Mouse (Mus musculus) gastrocnemius, adult 2 months (tissue): ENCODE data around the gene Gnb2. TPM values are rescaled to one million over a fixed set of nuclear protein-coding genes. Genes with fewer than 3 reads are reported as not detected.

Experiments
- DNase-seq: peaks from one replicate; pipeline ENCODE4 v3.0.0; 2022
- H3K27ac ChIP-seq: fragments of 200-600 bp; 2 replicates; pipeline ENCODE4 v1.8.1; 2022; ENCODE audit warnings: mild to moderate bottlenecking
- H3K4me3 ChIP-seq: fragments of 200-600 bp; 2 replicates; pipeline ENCODE4 v1.8.1; 2022; ENCODE audit warnings: mild to moderate bottlenecking, moderate library complexity
- CTCF ChIP-seq: fragments of 200-600 bp; IDR thresholded peaks from 2 replicates; pipeline ENCODE4 v1.8.1; 2022; ENCODE audit warnings: antibody characterized with exemption, mild to moderate bottlenecking, moderate library complexity
- intact Hi-C: fragments of 180-260 bp; cut with DNase I; formaldehyde crosslinking; loops from one replicate; pipeline ENCODE4 v1.15.1; 2025
- total RNA-seq, 2 experiments: library from RNA; stranded (reverse); gene quantifications; 2 replicates each; pipeline ENCODE4 v1.2.3; 2021

The Gnb2 gene
- total RNA-seq, 2 experiments from 2014 or later = 118 to 148 TPM

GRCm38 (mm10) chr5:137524251-137524515 is 9.1 kb downstream of the Gnb2 start:
- peak; percentile 34 for DNase-seq
- intact Hi-C loops = no loop called here
- TF ChIP-seq CTCF = no peak

GRCm38 (mm10) chr5:137523396-137524250 is 9.7 kb downstream of the Gnb2 start:
- H3K27ac ChIP-seq = no peak overlapping the region

More at GRCm38 (mm10) chr5:137524251-137524515, 9.1 kb downstream of the Gnb2 start:
- H3K4me3 ChIP-seq = no peak overlapping the region
- H3K27ac ChIP-seq = no peak overlapping the region

GRCm38 (mm10) chr5:137522711-137523110 is 10.6 kb downstream of the Gnb2 start:
- TF ChIP-seq CTCF = no peak
- no peak overlapping the region for H3K4me3 ChIP-seq

More at GRCm38 (mm10) chr5:137523396-137524250, 9.7 kb downstream of the Gnb2 start:
- DNase-seq = no peak
- no peak overlapping the region for H3K4me3 ChIP-seq
- intact Hi-C loops = no loop called here
- TF ChIP-seq CTCF = no peak

GRCm38 (mm10) chr5:137521861-137522260 is 11.4 kb downstream of the Gnb2 start:
- no peak for TF ChIP-seq CTCF
- Histone ChIP-seq H3K27ac (no peak overlapping the region), H3K4me3 (no peak overlapping the region)
- no peak for DNase-seq
- intact Hi-C loops = no loop called here

More at GRCm38 (mm10) chr5:137522711-137523110, 10.6 kb downstream of the Gnb2 start:
- no peak for DNase-seq
- intact Hi-C loops = no loop called here
- no peak overlapping the region for H3K27ac ChIP-seq

GRCm38 (mm10) chr5:137519691-137520550 is 13.4 kb downstream of the Gnb2 start:
- intact Hi-C loops = no loop called here
- Histone ChIP-seq H3K4me3 (no peak overlapping the region), H3K27ac (no peak overlapping the region)
- no peak for DNase-seq
- TF ChIP-seq CTCF = no peak

GRCm38 (mm10) chr5:137518436-137518835 is 14.9 kb downstream of the Gnb2 start, which contains the start of gene Gigyf1:
Gigyf1 (plus strand) TSS chr5:137518548.
- intact Hi-C loops = no loop called here
- TF ChIP-seq CTCF = peak; percentile 61
- peak; percentile 43 for DNase-seq
- Histone ChIP-seq H3K4me3 (no peak within 1 kb of the TSS), H3K27ac (no peak within 1 kb of the TSS)

- TF ChIP-seq CTCF = no peak
- DNase-seq = no peak
- intact Hi-C loops = no loop called here
Measured at GRCm38 (mm10) chr5:137514811-137515210, 18.5 kb downstream of the Gnb2 start.

GRCm38 (mm10) chr5:137513951-137514721 is 19.2 kb downstream of the Gnb2 start:
- no peak overlapping the region; the same call in 1 of the 2 replicates for H3K4me3 ChIP-seq
- H3K27ac ChIP-seq = peak overlapping the region; percentile 38; the same call in 1 of the 2 replicates
- no peak for TF ChIP-seq CTCF
- DNase-seq = peak; percentile 33
- intact Hi-C loops = no loop called here

More at GRCm38 (mm10) chr5:137514811-137515210, 18.5 kb downstream of the Gnb2 start:
- Histone ChIP-seq H3K27ac (no peak overlapping the region), H3K4me3 (no peak overlapping the region)

GRCm38 (mm10) chr5:137512847-137513794 is 20.2 kb downstream of the Gnb2 start:
- intact Hi-C loops = no loop called here
- TF ChIP-seq CTCF = peak; percentile 60
- Histone ChIP-seq H3K27ac (peak overlapping the region; percentile 44; the same call in 1 of the 2 replicates), H3K4me3 (no peak overlapping the region)
- peak; percentile 40 for DNase-seq

GRCm38 (mm10) chr5:137511706-137512105 is 21.6 kb downstream of the Gnb2 start:
- DNase-seq = no peak
- peak overlapping the region; percentile 87 for H3K4me3 ChIP-seq
- TF ChIP-seq CTCF = no peak
- peak overlapping the region; percentile 93; the same call in 1 of the 2 replicates for H3K27ac ChIP-seq
- intact Hi-C loops = no loop called here

- TF ChIP-seq CTCF = no peak
- Histone ChIP-seq H3K4me3 (peak overlapping the region; percentile 87), H3K27ac (peak overlapping the region; percentile 93)
- intact Hi-C loops = no loop called here
- peak; percentile 60 for DNase-seq
Measured at GRCm38 (mm10) chr5:137510573-137511390, 22.5 kb downstream of the Gnb2 start.
